In the genomic region with DNA sequence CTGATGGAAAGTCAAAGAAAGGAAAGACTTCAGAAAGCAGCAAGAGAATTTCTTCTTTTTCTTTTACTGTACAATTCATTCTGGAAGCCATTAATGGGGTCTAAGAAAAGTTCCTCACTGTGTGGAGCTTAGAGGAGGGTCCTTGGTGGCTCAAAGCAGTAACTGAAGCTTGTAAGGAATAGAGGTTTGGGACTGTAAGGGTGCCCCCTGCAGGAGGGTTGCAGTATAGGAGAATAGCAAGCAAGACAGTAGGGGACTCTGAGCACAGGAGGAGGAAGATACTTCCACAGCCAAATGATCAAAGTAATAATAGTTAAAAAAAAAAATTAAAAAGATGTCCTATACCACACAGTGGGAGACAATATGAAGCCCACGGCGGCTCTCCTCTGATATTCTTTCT, we compare ENCODE assay signal across 8 mouse cellular contexts.
DNase-seq lines count a peak whose midpoint lies in the region; ATAC-seq and TF ChIP-seq lines count a peak whose summit lies in the region.

No protein-coding gene starts in this region.

- ATAC-seq in megakaryocyte progenitor cell, adult 5-6 weeks (replicated peaks; ENCODE audit: poor library complexity), result peak; percentile 57; the same call in 1 of the 2 replicates

- TF ChIP-seq POLR2A in cortical plate, adult 2 months (IDR thresholded peaks at IDR 0.05; ENCODE audit: extremely low read depth, insufficient read depth, low read length), result no peak

- intact Hi-C loops in left cerebral cortex, adult 2 months (cut with DNase I), result no loop called here
- intact Hi-C loops in gastrocnemius, postnatal 36 days (cut with DNase I), result no loop called here

- in situ Hi-C loops in ES-E14 (cut with MboI; ENCODE audit: low sequenced_read_pairs in 2 of 2, unreplicated experiment in 2 of 2), result no loop called here

- peak; percentile 75 for TF ChIP-seq CTCF in left cerebral cortex, adult 2 months (IDR thresholded peaks at IDR 0.05)
- TF ChIP-seq CTCF in cortical plate, adult 2 months (IDR thresholded peaks at IDR 0.05; ENCODE audit: extremely low read depth, insufficient read depth, low read length), result peak; percentile 51

- DNase-seq in cerebellum, postnatal 10 days, result peak; percentile 75
- DNase-seq in cerebellum, adult 11-12 months, result no peak
- peak; percentile 25 to 33 for DNase-seq in left cerebral cortex, adult 2 months (ENCODE audit: extremely low spot score in 1 of 2, low spot score in 2 of 2)
- no peak for DNase-seq in left cerebral cortex, adult 8-10 months (ENCODE audit: low spot score in 2 of 2)
- DNase-seq in ES-E14 (ENCODE audit: low read depth, low spot score), result peak; percentile 40
- no peak for DNase-seq in gastrocnemius, postnatal 36 days

- H3K4me1 ChIP-seq in ES-E14 (ENCODE audit: control insufficient read depth in 2 of 2, insufficient read depth in 2 of 2, low read length in 2 of 2, poor library complexity in 1 of 2), result no peaks in the 10 kb centered on the region
- no peaks in the 10 kb centered on the region for H3K4me1 ChIP-seq in cortical plate, adult 2 months (ENCODE audit: control insufficient read depth, insufficient read depth, low read length)

- H3K9ac ChIP-seq in ES-E14 (ENCODE audit: insufficient read depth, low read depth, low read length, poor library complexity, severe bottlenecking), result no peak overlapping the region

- H3K9me3 ChIP-seq in ES-E14 (ENCODE audit: control insufficient read depth, insufficient read depth, low read depth, low read length), result no peaks in the 10 kb centered on the region

- H3K4me3 ChIP-seq in left cerebral cortex, adult 2 months, result no peak overlapping the region
- no peak overlapping the region for H3K4me3 ChIP-seq in ES-E14 (ENCODE audit: insufficient read depth in 1 of 2, low read depth in 1 of 2, low read length in 2 of 2, poor library complexity in 1 of 2, severe bottlenecking in 1 of 2)
- H3K4me3 ChIP-seq in cortical plate, adult 2 months (ENCODE audit: insufficient read depth, low read length), result no peak overlapping the region

- H3K36me3 ChIP-seq in ES-E14 (ENCODE audit: control insufficient read depth, insufficient read depth, low read length, poor library complexity, severe bottlenecking), result no peaks in the 10 kb centered on the region

- H3K27ac ChIP-seq in left cerebral cortex, adult 2 months, result no peak overlapping the region
- no peak overlapping the region for H3K27ac ChIP-seq in ES-E14 (ENCODE audit: insufficient read depth, low read depth, low read length, poor library complexity, severe bottlenecking)
- H3K27ac ChIP-seq in cortical plate, adult 2 months (ENCODE audit: insufficient read depth, low read length), result no peak overlapping the region

TF ChIP-seq in ES-E14, 5 proteins besides CTCF, POLR2A, EP300 and RAD21:
- TF ChIP-seq CHD2 (IDR thresholded peaks at IDR 0.05; ENCODE audit: low read depth, low read length), result no peak
- TF ChIP-seq HCFC1 (IDR thresholded peaks at IDR 0.05; ENCODE audit: borderline replicate concordance, insufficient read depth, low read length), result no peak
- no peak for TF ChIP-seq ZNF384 (IDR thresholded peaks at IDR 0.05; ENCODE audit: low read depth, low read length)
- no peak for TF ChIP-seq MAFK (IDR thresholded peaks at IDR 0.05; ENCODE audit: insufficient read depth, low read depth, low read length)
- TF ChIP-seq ZC3H11A (IDR thresholded peaks at IDR 0.05; ENCODE audit: borderline replicate concordance, low read depth, low read length), result no peak

Comparison
In these comparisons a context has a peak if more than half of its experiments do, and no peak if none do; other contexts are left out.
1. DNase-seq: peak in cerebellum, postnatal 10 days (2 of 2), left cerebral cortex, adult 2 months (2 of 2) and ES-E14 (single experiment); none in cerebellum, adult 11-12 months (single experiment), left cerebral cortex, adult 8-10 months (0 of 2) and gastrocnemius, postnatal 36 days (0 of 2).